Mouse (Mus musculus): Measurements from ENCODE around the gene Oasl1.
"Not testable (repeated sequence)": the region's sequence is repeated elsewhere in the genome, so short reads cannot be mapped to it uniquely, and the experiment has no call there.

Oasl1 gene

DNA sequence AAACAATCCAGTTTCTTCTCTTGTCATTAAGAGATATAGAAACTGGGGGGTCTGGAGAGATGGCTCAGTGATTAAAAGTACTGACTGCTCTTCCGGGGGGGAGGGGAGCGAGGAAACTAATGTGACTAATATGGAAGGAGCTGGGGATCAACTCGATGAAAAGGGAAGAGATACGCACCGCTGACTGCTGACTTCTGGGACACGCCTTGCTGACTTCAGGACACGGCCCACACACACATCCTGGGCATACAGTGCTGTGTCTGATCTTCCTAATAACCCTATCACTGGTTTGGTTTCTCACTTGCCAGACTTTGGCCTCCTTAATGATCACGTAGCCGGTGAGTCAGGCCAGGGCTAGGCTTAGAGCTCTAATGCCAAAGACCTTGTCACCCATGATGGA lies 3.7 kb downstream of the Oasl1 start:
- DNase-seq = no peak

DNA sequence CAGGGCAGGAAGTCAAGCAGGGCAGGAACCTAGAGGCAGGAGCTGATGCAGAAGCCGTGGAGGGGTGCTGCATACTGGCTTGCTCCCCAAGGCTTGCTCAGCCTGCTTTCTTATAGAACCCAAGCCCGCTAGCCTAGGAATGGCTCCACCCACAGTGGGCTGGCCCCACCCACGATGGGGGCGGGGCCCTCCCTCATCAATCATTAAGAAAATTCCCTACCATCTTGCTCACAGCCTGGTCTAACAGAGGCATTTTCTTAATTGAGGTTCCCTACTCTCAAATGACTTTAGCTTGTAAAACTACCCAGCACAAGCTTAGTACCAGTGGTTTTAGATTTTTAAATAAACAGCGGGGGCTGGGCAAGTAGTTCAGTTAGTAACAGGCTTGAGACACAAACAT lies 8.6 kb downstream of the Oasl1 start:
- no peak for DNase-seq

- peak; percentile 49 to 51 for DNase-seq
These were observed 10.2 kb downstream of the Oasl1 start for GRCm38 (mm10) chr5:114933206-114933605.

DNA sequence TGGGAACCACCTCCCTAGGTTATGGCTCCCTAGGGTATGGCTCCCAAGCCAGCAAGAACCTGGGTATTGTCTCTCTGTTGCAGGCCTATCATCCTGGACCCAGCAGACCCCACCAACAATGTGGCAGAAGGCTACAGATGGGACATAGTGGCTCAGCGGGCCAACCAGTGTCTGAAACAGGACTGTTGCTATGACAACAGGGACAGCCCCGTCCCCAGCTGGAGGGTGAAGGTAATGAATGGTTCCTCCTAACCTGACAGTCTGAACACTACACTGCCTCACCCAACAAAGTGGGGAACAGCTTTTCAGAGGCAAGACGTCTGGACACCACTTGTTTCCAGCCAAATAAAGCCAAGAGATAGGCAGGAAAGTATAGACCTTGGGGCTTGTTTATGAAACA lies 12.8 kb downstream of the Oasl1 start:
- no peak for DNase-seq

- not testable (repeated sequence) for DNase-seq
These were observed 18.1 kb downstream of the Oasl1 start for GRCm38 (mm10) chr5:114941138-114941537.

- DNase-seq = peak; percentile 88 to 89
These were observed 19.2 kb downstream of the Oasl1 start, which contains the start of gene 2210016L21Rik for GRCm38 (mm10) chr5:114942074-114942765. TSS of gene 2210016L21Rik (plus strand) at chr5:114942158.

DNA sequence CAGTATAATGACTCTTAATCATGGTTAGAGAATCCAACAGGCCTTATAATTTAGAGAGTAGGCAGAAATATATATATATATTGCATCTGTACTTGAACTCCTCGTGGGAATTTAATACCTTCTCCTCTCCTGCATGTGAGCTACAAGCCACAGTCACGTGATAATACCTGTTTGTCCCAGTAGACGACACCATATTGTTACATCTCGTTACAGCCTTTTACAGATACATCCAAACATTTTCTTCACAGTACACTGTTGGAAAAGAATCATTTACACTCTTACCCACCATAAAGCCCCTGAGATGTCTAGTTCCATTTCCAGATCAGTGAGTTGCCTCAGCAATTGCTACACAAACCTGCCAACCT lies 19.7 kb downstream of the Oasl1 start:
- DNase-seq = no peak

DNA sequence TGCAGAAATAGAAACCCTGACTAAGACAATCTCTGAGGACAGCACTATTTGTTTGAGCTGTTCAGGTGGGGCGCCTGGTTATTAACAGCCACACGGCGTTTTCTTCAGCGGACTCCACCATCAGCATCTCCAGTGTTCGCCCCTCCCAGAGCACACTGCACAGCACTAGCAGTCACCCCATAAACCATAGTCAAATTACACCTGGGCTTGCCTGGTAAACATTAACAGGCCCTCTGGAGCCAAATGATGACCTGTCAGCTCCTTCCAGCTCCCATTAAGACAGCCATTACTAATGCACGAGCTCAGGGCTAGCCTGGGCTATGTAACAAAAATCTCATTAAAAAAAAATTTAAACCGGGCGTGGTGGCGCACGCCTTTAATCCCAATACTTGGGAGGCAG lies 22.0 kb downstream of the Oasl1 start:
- DNase-seq = peak; percentile 66 to 69

GRCm38 (mm10) chr5:114948891-114949290 lies 25.9 kb downstream of the Oasl1 start:
- DNase-seq = peak in 1 of 2 experiments; percentile 51

DNA sequence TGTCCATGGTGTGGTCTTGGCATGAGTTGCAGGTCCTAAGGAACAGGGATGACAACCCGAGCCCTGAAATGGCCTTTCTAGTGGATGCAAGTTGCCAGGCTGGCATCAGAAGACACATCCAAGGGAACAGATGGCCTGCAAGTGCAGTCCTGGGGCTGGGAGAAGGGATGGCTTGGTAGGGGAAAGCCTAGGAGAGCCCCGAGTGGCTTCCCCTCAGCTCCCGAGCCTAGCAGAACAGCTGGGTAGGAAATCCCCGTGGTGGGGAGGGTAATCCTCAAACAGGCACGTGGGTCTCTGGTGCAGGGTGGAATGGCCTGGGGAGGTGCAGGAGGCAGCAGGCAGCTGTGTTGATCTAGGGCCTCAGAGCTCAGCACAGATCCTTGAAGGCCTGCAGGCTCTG lies 26.3 kb downstream of the Oasl1 start:
- no peak for DNase-seq

GRCm38 (mm10) chr5:114949812-114950211 lies 26.8 kb downstream of the Oasl1 start:
- no peak for DNase-seq

DNA sequence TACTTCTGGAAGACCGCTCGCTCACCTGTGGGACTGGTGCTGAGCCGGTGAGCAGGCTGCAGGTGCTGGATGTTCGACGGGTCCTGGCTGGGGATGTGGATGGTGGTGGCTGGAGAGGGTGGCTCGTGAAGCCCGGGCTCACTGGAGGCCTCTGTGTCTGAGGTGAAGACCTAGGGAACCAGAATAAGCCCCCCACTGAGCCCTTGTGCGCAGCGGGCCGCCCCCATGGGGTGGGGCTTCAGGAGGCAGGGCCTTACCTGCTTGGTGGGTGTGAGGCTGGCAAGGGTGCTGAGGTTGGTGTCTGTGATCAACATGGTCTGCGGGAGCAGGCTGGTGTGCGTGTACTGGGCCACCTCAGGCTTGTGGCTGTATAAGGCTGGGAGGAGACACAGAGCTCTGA lies 27.6 kb downstream of the Oasl1 start:
- DNase-seq = no peak

- no peak for DNase-seq
These were observed 28.3 kb downstream of the Oasl1 start for GRCm38 (mm10) chr5:114951279-114951880.

DNA sequence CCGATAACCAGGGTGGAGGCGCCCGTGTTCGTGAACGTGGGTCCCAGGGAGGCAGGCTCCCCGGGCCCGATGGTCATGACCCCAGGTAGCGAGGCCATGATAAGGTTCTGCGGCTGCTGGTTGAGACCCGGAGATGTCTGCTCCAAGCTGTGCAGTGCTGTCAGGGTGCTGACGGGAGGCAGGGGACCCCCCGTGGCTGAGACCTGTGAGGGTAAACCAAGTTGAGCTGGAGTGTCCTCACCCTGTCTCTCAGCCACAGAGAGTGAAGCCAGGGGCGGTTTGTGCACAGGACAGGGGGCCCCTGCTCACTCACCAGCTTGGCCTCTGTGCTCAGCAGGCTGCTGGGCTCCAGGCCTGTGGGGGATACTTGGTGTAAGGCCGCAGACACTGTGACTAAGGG lies 30.3 kb downstream of the Oasl1 start:
- DNase-seq = no peak

GRCm38 (mm10) chr5:114958069-114958468 lies 35.0 kb downstream of the Oasl1 start:
- no peak for DNase-seq

DNA sequence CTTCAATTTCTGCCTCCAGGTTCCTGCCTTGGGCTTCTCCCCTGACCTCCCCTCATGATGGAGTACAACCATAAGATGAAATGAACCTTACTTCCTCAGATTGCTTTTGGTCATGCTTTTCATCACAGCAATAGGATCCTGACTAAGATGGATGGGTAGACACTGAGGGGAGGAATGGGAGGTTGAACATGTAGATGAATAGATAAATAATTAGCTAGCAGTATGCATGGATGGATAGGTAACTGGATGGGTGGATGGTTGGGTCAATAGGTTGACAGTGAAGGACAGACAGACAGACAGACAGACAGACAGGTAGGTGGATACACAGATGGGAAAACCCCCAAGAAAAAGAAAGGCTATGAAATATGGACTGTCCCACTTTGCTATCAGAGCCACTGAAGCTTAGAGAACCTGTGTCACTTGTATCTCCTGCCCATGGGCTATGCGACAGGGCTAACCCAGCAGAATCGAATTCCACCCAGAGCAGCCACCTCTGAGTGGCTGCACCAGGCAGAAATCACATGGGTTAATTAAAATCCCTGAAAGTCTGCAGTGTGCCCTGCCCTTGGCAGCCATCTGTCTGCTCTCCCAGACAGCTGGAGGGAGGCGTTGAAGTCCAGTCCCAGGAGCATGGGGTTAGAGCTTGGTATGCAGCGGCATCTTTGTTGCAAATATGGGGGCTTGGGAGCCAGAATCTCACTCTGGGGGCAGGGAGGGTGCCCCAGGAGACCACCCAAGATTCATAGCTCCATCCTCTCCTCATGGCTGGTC lies 38.7 kb downstream of the Oasl1 start:
- DNase-seq = peak; percentile 53 to 66

GRCm38 (mm10) chr5:114964315-114964966 lies 41.4 kb downstream of the Oasl1 start:
- peak in 1 of 2 experiments; percentile 64 for DNase-seq

GRCm38 (mm10) chr5:114964967-114965898 lies 42.2 kb downstream of the Oasl1 start:
- DNase-seq = peak; percentile 75 to 83

DNA sequence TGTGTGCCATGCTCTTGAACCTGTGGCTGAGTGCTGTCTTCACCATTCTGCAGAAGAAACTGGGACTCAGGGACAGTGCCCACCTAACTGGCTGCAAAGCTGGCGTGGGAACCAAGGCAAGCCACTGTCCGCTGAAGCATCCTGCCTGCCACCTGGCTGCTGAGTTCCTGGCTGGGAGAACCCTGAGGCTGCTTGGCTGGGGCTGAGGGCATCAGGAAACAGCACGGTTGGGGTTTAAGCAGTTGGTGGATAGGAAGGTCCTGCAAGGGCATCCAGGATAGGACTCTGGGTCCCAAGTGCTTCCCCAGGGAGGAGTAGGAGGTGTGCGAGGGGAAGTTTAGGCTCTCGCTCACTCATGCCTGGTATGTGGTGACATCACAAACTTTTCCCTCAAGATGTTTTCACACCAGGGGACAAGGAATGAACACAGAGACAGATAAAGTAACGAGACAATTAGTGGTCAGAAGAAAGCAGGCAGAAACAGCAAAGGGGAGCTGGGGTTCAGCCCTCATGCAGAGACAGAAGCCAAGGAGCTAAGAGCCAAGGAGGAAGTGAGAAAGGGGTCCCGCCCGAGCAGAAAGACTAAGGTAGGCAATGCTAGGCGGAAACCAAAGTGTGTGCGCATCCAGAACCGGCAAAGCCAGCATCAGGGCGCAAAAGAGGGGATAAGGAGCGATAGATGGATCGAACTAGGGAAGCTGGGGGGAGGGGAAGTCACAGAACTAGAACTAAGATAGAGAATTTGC lies 44.7 kb downstream of the Oasl1 start:
- peak; percentile 41 to 48 for DNase-seq

DNA sequence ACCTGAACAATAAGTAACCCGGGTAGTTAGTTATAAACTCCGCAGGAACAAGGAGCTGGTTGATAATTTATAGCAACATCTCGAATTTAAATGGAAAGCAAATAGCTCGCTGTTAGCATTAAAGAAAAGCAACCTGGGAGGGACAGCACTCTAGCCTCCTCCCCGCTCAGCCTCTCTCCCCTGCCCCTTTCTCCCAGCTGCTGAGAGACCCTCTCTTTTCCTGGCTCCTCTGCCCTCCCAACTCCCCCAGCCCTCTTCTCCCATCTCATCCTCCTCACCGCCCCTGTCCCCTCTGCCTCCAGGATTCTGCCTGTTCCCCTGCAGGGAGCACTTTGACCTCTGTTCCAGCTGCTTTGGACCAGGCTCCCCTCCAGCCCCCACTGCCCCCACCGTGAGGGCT lies 45.6 kb downstream of the Oasl1 start:
- DNase-seq = peak; percentile 69 to 82

DNA sequence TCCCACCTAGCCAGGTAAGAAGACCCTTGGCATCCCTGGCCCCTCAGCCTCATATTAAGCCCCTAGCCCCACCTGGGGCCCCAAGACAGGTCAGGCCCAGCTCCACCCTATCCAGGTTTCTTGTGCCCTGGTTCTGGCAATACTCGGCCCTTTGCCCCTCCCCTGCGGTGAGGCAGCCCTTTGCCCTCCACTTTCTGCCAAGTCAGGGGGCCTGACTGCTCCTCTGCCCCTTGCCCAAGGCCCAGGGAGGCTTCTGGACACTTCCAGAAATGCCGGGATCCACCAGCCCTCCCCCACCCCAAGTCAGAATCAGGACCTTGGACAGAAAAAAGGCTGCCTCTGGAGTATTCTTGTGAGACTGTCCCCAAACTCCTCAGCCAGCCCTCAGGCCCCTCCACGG lies 46.0 kb downstream of the Oasl1 start:
- peak; percentile 90 to 91 for DNase-seq

All from kidney, adult 8-10 months (tissue).